Mouse (Mus musculus) G1E-ER4 (cell line): ENCODE results near the gene Khsrp. TPM values are rescaled to one million over a fixed set of nuclear protein-coding genes. Genes with fewer than 3 reads are reported as not detected.

Experiments used
- GATA1 ChIP-seq: IDR thresholded peaks from one replicate; pipeline ENCODE4 v1.8.0; 2012; ENCODE audit warnings: low read length, inconsistent platforms
- polyA plus RNA-seq: library from polyadenylated mRNA; stranded (reverse); fragments of >175 nt; gene quantifications from 2 replicates; pipeline ENCODE4 v1.2.3, GENCODE M21; 2012

The Khsrp gene
- polyA plus RNA-seq, 1 experiment, result 209 TPM

- TF ChIP-seq GATA1, result no peak
Observed at GRCm38 (mm10) chr17:56999414-56999813, 31.9 kb downstream of the Khsrp start.

- TF ChIP-seq GATA1, result no peak
Observed at GRCm38 (mm10) chr17:56997029-56997667, 34.2 kb downstream of the Khsrp start, which contains the start of gene Alkbh7. TSS of gene Alkbh7 (plus strand) at chr17:56997339.

GRCm38 (mm10) chr17:56996506-56996905 is 34.8 kb downstream of the Khsrp start:
- no peak for TF ChIP-seq GATA1

- no peak for TF ChIP-seq GATA1
Observed at GRCm38 (mm10) chr17:56995046-56995445, 36.3 kb downstream of the Khsrp start.

- no peak for TF ChIP-seq GATA1
Observed at GRCm38 (mm10) chr17:56990966-56991365, 40.4 kb downstream of the Khsrp start.

GRCm38 (mm10) chr17:56990115-56990746 is 41.1 kb downstream of the Khsrp start, which contains the start of gene Clpp:
TSS of gene Clpp (plus strand) at chr17:56990305.
- TF ChIP-seq GATA1, result no peak

GRCm38 (mm10) chr17:56989467-56990114 is 41.7 kb downstream of the Khsrp start:
- no peak for TF ChIP-seq GATA1

- no peak for TF ChIP-seq GATA1
Observed at GRCm38 (mm10) chr17:56988921-56989430, 42.3 kb downstream of the Khsrp start.

GRCm38 (mm10) chr17:56988441-56988840 is 42.9 kb downstream of the Khsrp start:
- TF ChIP-seq GATA1, result no peak

- TF ChIP-seq GATA1, result no peak
Observed at GRCm38 (mm10) chr17:56986105-56986805, 45.1 kb downstream of the Khsrp start.

- TF ChIP-seq GATA1, result no peak
Observed at GRCm38 (mm10) chr17:56985656-56986055, 45.7 kb downstream of the Khsrp start.

GRCm38 (mm10) chr17:56984886-56985285 is 46.4 kb downstream of the Khsrp start:
- TF ChIP-seq GATA1, result no peak

GRCm38 (mm10) chr17:56982013-56982412 is 49.3 kb downstream of the Khsrp start, which contains the start of gene Acer1:
TSS of gene Acer1 (minus strand) at chr17:56982126.
- TF ChIP-seq GATA1, result no peak

GRCm38 (mm10) chr17:56981049-56981448 is 50.3 kb downstream of the Khsrp start:
- no peak for TF ChIP-seq GATA1

GRCm38 (mm10) chr17:56979524-56979923 is 51.8 kb downstream of the Khsrp start:
- no peak for TF ChIP-seq GATA1
